Mouse (Mus musculus) kidney, adult 2 months (tissue): ENCODE results near the gene Stt3a.

ENCODE experiments used
- CTCF ChIP-seq: fragments of 200-500 bp; conservative IDR thresholded peaks from 2 replicates; pipeline ENCODE4 v1.5.1; 2011; ENCODE audit warnings: low read depth, mild to moderate bottlenecking, control low read depth, low read length, moderate library complexity, mixed read lengths; ENCODE audit not compliant: insufficient read depth, insufficient read length
- POLR2A ChIP-seq: fragments of 200-500 bp; IDR thresholded peaks from one replicate; pipeline ENCODE4 v1.6.1; 2011; ENCODE audit warnings: low read depth, low read length, control low read depth

GRCm38 (mm10) chr9:36705923-36706322, 61.6 kb downstream of the Stt3a start:
- TF ChIP-seq CTCF (no peak), POLR2A (no peak)
